Mouse (Mus musculus): Measurements from ENCODE around the gene Dus4l. TPM values are rescaled to one million over a fixed set of nuclear protein-coding genes. Genes with fewer than 3 reads are reported as not detected.

Gene Dus4l
- total RNA-seq, 2 experiments from 2014 or later = 7.0 TPM

DNA sequence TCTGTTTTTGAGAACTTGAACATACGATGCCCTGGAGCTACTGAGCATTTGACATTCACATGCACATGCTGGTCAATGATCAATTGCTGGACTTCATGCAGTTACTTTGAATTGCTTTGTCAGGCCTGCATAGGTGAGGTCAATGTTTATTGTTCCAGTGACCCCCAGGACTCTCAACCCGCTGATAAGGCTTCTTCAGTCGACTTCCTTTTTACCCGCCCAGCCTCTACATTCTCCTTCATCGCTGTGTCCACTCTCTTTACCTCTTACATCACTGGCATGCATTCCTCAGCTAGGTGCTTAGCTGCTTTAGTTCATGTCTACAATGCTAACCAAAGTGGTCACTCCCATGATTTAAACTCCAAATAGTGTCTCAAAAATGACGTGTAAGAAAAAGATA lies 51.0 kb downstream of the Dus4l start:
- DNase-seq = no peak
- intact Hi-C loops (cut with DNase I) = no loop called here

DNA sequence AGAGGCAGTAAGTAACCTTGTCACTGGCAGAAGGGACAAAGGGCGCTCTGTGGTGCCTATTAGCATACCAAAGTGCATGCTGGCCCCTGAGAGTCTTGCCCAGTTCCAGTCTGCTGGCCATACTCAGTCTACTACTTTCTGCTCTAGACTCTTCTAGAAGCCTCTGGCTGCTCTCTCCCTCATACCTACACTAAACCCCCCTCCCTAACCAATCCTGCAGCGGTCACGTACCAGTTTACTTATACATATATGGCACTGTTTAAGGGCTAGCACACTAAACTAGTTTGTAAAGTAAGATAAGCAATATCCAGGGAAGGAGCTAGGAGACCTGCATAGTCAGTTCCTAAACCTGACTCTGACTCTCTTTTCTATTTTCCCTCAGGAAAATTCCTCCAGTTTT lies 60.3 kb downstream of the Dus4l start:
- no peak for DNase-seq
- intact Hi-C loops (cut with DNase I) = no loop called here

DNA sequence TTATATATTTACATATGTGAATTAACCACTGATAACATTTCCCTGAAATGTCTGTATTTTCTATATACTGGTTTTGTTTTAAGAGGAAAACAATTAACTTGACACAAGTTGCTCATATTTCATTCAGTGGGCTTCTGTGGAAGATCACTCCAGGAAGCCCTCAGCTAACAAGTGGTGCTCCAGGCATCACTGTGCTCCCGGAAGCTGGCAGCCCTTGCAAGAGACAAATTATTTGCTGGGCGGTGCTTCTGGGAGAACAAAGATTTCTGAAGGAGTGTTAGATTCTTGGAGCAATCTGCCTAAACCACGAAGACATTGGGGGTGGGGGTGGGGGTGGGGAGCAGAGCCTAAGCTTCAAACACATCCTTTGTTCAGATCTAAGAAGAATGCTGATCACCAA lies 62.6 kb downstream of the Dus4l start:
- no peak for DNase-seq
- intact Hi-C loops (cut with DNase I) = no loop called here

Other genes with a start within 250 kb of the Dus4l start
- gene Cbll1, start 155.2 kb downstream of the Dus4l start, total RNA-seq (2021) = 10 to 100 TPM; 10.5 to 11.4 TPM
- under 1 TPM in 1 of 2 experiments, not detected in 1; 0.07 TPM for gene Slc26a4, start 94.9 kb downstream of the Dus4l start, total RNA-seq (2021)
- 10 to 100 TPM; 23.2 to 25.2 TPM for gene Bcap29, start 20.2 kb downstream of the Dus4l start, total RNA-seq (2021)
- 10 to 100 TPM; 55.2 to 56.0 TPM for gene Cog5, start within 50 bp of the Dus4l start, total RNA-seq (2021)
- gene Gpr22, start 59.1 kb upstream of the Dus4l start, total RNA-seq (2021) = 10 to 100 TPM; 13.5 to 16.3 TPM